Mouse (Mus musculus) bone marrow, adult 2 months (tissue): ENCODE results near the gene BC025920.

ENCODE experiments used
- CTCF ChIP-seq: fragments of 200-500 bp; IDR thresholded peaks from 2 replicates; pipeline ENCODE4 v1.5.1; 2011; ENCODE audit warnings: low read length, control low read depth; ENCODE audit not compliant: control insufficient read depth, insufficient read depth
- POLR2A ChIP-seq: fragments of 200-500 bp; IDR thresholded peaks from 2 replicates; pipeline ENCODE4 v1.6.1; 2011; ENCODE audit warnings: low read depth, mild to moderate bottlenecking, control low read depth, low read length, borderline replicate concordance; ENCODE audit not compliant: control insufficient read depth

- no peak for TF ChIP-seq CTCF
- TF ChIP-seq POLR2A, result no peak
Measured at GRCm38 (mm10) chr10:81627836-81628220, 21.8 kb downstream of the BC025920 start.
